Mouse (Mus musculus) frontal cortex, adult (tissue): ENCODE results near the gene Foxred2.

Experiments used
- ATAC-seq: cut with Nextera tagmentation; 2 replicates; pipeline ENCODE4 v1.9.2; 2017; ENCODE audit warnings: mild to moderate bottlenecking, moderate library complexity, mixed read lengths; ENCODE audit not compliant: low TSS enrichment

Gene Foxred2

DNA sequence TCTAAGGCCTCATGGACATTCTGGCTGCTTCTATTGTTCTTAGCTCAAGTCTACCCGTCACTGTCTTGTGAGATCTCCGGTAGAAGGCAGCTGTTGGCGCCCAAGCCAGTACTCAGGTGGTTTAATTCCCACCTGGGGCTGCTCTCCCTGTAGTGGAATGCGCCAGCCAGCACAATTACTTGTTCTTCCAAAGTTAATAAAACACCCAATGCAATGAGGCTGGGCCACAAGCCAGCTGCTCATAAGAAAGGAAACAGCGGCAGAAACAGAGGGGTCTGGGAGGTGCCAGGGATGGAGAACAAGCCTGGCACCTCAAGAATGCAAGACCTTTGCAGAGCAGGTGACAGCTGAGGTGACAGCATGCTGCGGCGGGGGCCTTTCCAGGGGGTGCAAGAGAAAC lies 7.5 kb downstream of the Foxred2 start:
- ATAC-seq, result no peak

DNA sequence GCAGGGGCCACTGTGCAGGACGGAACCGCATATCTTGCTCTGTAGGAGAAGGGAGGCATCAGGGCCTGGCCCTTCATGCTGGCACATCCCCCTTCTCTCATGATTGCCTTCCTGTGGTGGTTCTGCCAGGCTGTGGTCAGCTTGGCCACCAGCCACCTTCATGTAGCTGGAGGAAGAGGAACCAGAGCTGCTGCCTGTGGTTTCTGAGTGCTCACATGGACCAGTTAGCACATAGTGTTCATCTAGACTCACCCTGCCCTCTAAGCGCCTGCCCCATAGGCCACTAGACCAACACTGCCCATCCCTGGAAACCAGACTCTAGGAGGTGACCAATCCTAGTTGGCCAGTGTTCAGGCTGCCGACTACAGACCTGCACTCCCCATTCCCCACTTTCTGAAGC lies 10.8 kb downstream of the Foxred2 start:
- no peak for ATAC-seq

DNA sequence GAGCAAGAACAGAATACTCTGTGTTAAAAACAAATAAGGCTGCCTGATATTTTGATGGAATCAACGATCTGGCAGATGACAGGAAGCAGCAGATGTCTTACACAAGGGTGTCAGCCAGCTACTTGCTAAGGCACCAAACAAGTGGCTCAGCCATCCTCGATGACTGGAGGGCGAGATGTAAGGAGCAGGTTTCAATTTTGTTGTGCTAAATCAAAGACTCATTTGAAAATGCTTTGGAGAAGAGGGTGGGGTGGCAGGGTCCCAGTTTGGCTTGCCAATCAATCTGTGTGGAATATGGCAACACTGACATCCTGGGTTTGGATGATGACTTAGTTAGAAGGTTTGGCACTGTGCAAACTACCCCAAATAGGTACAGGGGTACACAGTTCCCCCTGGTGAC lies 15.0 kb downstream of the Foxred2 start:
- ATAC-seq, result no peak

DNA sequence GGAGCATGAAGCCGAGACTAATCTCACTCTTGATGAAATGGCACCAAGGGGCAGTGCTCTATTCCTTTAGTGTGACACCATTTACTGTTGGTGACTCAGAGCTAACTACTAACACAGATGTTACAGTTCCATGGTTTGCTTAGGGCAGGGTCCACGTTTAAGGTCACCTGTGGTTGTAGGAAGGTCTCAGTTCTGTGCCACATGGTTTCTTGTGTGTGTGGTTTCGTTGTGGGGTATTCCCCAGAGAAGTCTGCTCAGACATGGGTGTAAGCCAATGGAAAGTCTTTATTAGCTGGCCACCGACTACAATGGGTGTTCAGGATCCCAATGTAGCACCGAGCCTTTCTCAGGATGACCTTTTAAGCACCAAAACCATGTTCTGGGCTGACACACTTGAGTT lies 18.0 kb downstream of the Foxred2 start:
- ATAC-seq, result no peak

- peak; percentile 35 for ATAC-seq
Observed at GRCm38 (mm10) chr15:77935673-77936375, 20.7 kb downstream of the Foxred2 start.

GRCm38 (mm10) chr15:77934968-77935367 lies 21.6 kb downstream of the Foxred2 start:
- ATAC-seq, result no peak

DNA sequence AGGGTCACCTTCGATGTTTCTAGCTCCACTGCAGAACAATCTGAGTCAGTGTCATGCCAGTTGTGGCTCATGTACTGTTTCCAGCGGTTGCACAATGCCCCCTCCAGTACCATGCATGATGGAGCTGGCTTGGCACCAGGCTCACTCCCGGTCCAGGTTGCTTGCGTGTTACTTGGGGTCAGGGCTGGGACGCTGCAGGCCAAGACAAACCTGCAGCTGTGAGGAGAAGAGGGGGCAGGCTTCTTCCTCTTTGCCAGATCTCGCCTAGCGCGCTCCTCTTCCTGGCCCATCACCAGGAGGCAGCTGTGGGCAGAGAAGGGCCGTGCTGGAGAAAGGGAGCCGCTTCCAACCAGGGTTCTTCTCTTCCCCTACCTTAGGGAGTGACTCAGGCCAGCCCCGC lies 22.2 kb downstream of the Foxred2 start:
- no peak for ATAC-seq

GRCm38 (mm10) chr15:77933770-77934169 lies 22.8 kb downstream of the Foxred2 start:
- ATAC-seq, result peak; percentile 45

DNA sequence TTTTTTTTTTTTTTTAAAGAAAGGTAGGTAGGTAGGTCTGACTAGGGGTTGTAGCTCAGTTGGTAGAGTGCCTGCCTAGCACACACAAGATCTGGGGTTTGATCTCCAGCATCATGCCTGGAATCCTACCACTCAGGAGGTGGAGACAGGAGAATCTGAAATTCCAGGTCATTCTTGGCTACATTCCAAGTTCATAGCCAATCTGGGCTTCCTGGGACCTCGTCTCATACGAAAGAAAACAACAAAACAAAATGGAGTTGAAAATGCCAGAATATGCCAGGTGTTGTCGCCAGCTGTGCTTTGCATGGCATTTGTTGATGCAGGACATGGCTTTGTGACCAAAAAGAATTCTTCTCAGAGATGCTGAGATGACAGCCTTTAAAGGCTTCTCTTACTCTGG lies 23.3 kb downstream of the Foxred2 start:
- no peak for ATAC-seq

DNA sequence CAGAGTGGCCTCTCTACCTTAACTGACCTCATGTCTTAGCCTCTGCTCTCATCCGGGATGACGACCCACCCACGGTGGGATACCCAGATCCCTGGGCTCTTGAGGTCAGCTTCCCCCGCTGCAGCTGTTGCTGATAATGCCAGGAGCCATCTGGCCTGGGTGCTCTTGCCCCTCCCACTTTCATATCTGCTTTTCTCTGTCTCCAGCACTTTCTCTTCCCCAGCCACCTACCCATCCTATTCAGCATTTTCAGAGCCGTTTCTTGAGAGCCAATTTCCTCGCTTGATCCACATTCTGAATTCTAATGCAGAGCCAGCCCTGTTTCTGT lies 24.9 kb downstream of the Foxred2 start:
- no peak for ATAC-seq

DNA sequence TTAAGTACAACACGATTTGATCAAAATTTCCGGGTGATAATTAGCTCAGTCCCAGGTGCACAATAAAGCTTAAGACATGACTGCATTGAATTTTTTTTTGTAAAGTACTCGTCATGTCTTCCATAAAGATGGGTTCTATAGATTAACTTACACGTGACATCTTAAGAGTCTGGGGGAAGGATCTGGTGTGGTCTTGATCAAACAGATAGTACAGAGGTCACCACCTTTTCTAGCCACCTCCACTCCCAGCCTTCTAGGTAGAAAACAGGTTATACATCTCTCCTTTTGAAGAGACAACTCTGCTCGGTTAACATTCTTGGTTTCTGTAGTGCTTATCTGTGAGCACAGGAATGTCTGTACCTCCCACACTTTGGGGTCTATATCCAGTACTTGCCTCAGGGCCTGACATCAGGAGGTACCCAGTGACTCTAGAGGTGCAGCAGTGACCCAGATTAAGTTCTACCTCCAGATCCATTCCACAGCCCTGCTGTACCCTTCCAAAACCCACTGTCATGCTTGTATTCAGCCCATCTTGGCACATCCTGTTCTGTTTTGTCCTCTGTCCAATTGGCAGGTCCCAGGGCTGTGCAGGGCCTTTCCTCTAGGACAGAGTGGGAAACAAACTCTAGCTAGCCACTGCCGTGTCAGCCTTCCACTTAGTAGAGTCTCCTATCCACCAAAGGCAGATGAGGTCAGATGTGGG lies 25.4 kb downstream of the Foxred2 start:
- no peak for ATAC-seq

GRCm38 (mm10) chr15:77929804-77930203 lies 26.7 kb downstream of the Foxred2 start:
- ATAC-seq, result no peak

DNA sequence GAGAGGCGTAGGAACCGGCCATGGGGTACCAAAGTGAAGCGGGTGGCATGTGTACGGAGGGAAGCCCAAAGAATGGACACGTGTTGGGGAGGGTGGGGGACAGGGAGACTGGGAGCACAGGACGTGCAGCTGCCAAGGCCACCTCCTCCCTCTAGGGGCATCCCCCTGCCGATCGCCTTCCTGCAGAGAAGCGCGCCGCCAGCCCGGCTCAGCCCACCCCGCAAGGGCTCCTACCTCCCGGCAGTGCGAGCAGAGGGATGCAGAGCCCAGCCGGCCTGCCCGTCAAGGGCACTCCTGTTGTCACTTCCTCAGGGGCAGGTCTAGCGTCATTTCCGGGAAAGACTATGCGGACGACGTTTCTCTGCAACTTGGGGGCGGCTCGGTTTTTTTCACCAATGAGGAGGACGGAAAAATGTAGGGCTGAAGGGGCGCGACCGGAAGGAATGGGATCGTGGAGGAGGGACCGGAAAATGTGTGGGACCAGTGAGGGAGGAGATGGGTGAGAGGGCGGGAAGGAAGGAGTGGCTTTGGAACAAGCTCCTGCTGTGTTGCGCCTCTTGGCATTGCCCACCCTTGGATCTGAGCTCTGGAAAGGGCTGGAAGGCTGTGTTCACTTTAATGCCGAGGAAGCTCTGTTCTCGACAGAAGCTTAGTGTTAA lies 27.7 kb downstream of the Foxred2 start, which contains the start of gene Txn2:
Gene Txn2, minus strand, starts transcription at position 334 of the 659 bp plus-strand sequence.
- ATAC-seq, result peak; percentile 91

DNA sequence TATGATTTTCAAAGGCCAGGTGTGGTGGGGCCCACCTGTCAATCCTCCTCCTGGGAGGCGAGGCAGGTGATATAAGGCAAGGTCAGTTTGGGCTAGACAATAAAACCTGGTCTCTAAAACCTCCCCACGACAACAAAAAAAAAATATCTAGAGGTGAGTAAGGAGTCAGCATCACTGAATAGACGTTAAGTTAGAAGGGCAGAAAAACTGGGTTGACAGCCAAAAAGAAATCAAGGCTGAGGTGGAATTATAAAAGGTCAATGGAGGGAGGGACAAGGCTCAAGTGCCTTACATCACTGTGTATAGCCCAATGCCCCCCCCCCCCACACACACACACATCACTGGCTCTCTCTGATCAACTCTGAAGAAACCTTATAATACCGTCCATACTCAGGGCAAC lies 28.4 kb downstream of the Foxred2 start:
- no peak for ATAC-seq

- ATAC-seq, result no peak
Observed at GRCm38 (mm10) chr15:77926921-77927320, 29.6 kb downstream of the Foxred2 start.

DNA sequence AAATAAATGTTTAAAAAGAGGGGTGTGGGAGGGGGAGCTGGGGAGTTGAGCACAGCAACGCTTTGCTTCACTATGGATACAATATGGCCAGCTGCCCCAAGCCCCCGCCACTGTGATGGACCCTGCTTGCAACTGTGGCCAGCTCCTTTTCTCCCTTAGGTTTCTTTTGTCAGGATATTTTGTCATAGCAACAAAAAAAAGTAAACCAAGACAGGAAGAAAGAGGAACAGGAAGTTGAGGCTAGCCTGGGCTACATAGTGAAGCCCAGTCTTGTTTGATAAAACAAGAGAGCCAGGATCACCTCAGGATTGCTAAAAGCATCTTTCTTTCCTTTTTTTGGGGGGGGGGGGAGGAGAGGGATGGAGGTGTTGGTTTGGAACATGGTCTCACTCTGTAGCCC lies 31.3 kb downstream of the Foxred2 start:
- ATAC-seq, result no peak

GRCm38 (mm10) chr15:77923267-77924035 lies 33.1 kb downstream of the Foxred2 start:
- no peak for ATAC-seq

- no peak for ATAC-seq
Observed at GRCm38 (mm10) chr15:77922710-77923109, 33.8 kb downstream of the Foxred2 start.

- no peak for ATAC-seq
Observed at GRCm38 (mm10) chr15:77921636-77922035, 34.9 kb downstream of the Foxred2 start.

DNA sequence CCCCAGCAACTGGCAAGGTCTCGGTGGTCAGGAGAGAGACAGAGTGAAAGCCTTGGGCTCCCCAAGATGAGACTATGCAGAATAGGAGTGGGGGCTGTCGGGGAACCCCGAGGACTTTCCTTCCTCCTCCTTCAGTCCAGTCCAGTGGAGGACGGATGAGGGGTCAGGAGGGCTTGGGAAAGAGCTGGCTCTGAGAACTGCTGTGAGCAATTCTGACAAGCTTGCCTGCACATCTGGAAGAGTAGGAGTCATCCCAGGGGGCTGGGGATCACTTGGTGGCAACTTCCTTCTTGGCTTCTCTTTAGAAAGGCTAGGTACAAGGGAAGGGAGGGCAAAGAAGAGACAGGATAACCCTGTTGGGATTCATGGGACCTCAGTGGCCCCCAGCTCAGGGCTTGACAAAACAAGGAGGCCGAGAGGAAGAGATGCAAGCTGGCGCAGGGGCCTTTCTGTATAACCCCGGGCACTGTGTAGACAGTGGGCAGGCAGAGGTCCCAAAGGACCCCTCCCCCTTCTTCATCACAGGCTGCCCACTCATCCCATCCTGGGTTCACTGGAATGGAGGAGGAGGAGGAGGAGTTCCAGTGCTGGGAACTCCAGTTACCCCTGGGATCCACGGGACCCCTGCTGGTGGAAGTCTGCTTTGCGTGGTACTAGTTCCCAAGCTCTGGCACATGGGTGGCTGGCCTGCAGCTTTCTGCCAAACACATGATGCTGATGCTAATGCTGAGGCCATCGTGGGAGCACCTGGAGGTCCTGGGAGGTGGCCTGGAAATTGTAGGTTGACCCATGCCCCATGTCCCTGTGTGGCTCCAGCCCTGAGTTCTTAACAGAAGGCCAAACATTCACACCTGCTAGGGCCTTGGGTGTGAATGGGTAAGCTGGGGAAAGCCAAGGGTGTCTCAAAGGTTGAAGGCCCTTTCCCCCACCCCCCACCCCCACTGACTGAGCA lies 35.7 kb downstream of the Foxred2 start:
- no peak for ATAC-seq

- ATAC-seq, result no peak
Observed at GRCm38 (mm10) chr15:77919441-77919840, 37.1 kb downstream of the Foxred2 start.
